Mouse (Mus musculus) heart, embryonic 15.5 days (tissue): ENCODE data around the gene Tgfbr3. TPM values are rescaled to one million over a fixed set of nuclear protein-coding genes. Genes with fewer than 3 reads are reported as not detected.
A peak's percentile ranks its signal among the peaks of the same experiment; 100 is the strongest.
"Not testable (repeated sequence)": the region's sequence is repeated elsewhere in the genome, so short reads cannot be mapped to it uniquely, and the experiment has no call there.

Experiments
- ATAC-seq: fragments of 200-750 bp; cut with Nextera tagmentation; replicated peaks from 2 replicates; pipeline ENCODE4 v1.8.0; 2017; ENCODE audit warnings: low read depth, moderate TSS enrichment; ENCODE audit not compliant: insufficient number of reproducible peaks, insufficient read depth, low FRiP score
- H3K27ac ChIP-seq: fragments of 300-500 bp; sonication (generic); 2 replicates; pipeline ENCODE4 v1.5.1; 2015; ENCODE audit warnings: mild to moderate bottlenecking, inconsistent platforms
- H3K27me3 ChIP-seq: fragments of 300-500 bp; sonication (generic); 2 replicates; pipeline ENCODE4 v1.6.1; 2015; ENCODE audit warnings: inconsistent platforms
- H3K36me3 ChIP-seq: fragments of 300-500 bp; sonication (generic); 2 replicates; pipeline ENCODE4 v1.6.1; 2015; ENCODE audit warnings: mild to moderate bottlenecking, inconsistent platforms
- H3K4me1 ChIP-seq: fragments of 300-500 bp; sonication (generic); replicated peaks from 2 replicates; pipeline ENCODE4 v1.6.1; 2015; ENCODE audit warnings: inconsistent platforms
- H3K4me2 ChIP-seq: fragments of 300-500 bp; sonication (generic); 2 replicates; pipeline ENCODE4 v1.6.1; 2015; ENCODE audit warnings: inconsistent platforms, mild to moderate bottlenecking, moderate library complexity
- H3K4me3 ChIP-seq: fragments of 300-500 bp; sonication (generic); 2 replicates; pipeline ENCODE4 v1.5.1; 2015; ENCODE audit warnings: mild to moderate bottlenecking, inconsistent platforms
- H3K9ac ChIP-seq: fragments of 300-500 bp; sonication (generic); 2 replicates; pipeline ENCODE4 v1.6.1; 2015; ENCODE audit warnings: mild to moderate bottlenecking, inconsistent platforms
- H3K9me3 ChIP-seq: fragments of 300-500 bp; sonication (generic); replicated peaks from 2 replicates; pipeline ENCODE4 v1.6.1; 2016; ENCODE audit warnings: inconsistent platforms
- WGBS: fragments of 180-500 bp; shearing (Covaris S2); methylation state at CpG from one replicate; pipeline ENCODE4 v1.1.7; 2015; ENCODE audit warnings: mixed read lengths; 5-methylcytosine and 5-hydroxymethylcytosine counted together
- polyA plus RNA-seq: library from polyadenylated mRNA; unstranded; fragments of >200 nt; fragmentation: Nextera tagmentation; extraction: Ambion mirVana; gene quantifications from 2 replicates; pipeline ENCODE4 v1.2.1, GENCODE M21; 2015

Gene Tgfbr3
- polyA plus RNA-seq, 1 experiment from 2014 or later = 16.8 TPM

- Histone ChIP-seq H3K27ac (no peak overlapping the region), H3K4me3 (no peak overlapping the region), H3K9ac (no peak overlapping the region), H3K9me3 (no peaks in the 10 kb centered on the region), H3K36me3 (no peaks in the 10 kb centered on the region; the same call in 1 of the 2 replicates), H3K27me3 (no peaks in the 10 kb centered on the region), H3K4me1 (peaks cover 35% of the 10 kb centered on the region), H3K4me2 (no peak overlapping the region)
- no peak for ATAC-seq
- 79% methylated on average over 3 of the region's 3 CpGs for WGBS
Observed at GRCm38 (mm10) chr5:107253395-107253794, 36.0 kb downstream of the Tgfbr3 start.

GRCm38 (mm10) chr5:107252435-107252834, 37.0 kb downstream of the Tgfbr3 start:
- Histone ChIP-seq H3K27ac (peak overlapping the region; percentile 81), H3K36me3 (no peaks in the 10 kb centered on the region; the same call in 1 of the 2 replicates), H3K9me3 (no peaks in the 10 kb centered on the region), H3K4me2 (no peak overlapping the region), H3K4me1 (peaks cover 35% of the 10 kb centered on the region), H3K27me3 (no peaks in the 10 kb centered on the region), H3K9ac (no peak overlapping the region), H3K4me3 (no peak overlapping the region)
- 0 out of 2 replicates have a peak, but pooled peaks have one; percentile 18 for ATAC-seq
- WGBS = 32% methylated on average over 1 of the region's 1 CpGs

GRCm38 (mm10) chr5:107251751-107252305, 37.6 kb downstream of the Tgfbr3 start:
- Histone ChIP-seq H3K4me1 (peaks cover 35% of the 10 kb centered on the region), H3K9ac (no peak overlapping the region), H3K4me3 (no peak overlapping the region), H3K27me3 (no peaks in the 10 kb centered on the region), H3K36me3 (no peaks in the 10 kb centered on the region; the same call in 1 of the 2 replicates), H3K4me2 (peak overlapping the region; percentile 26; the same call in 1 of the 2 replicates), H3K9me3 (no peaks in the 10 kb centered on the region), H3K27ac (peak overlapping the region; percentile 81)
- peak; percentile 73 for ATAC-seq
- 15% methylated on average over 3 of the region's 3 CpGs for WGBS

GRCm38 (mm10) chr5:107250548-107251272, 38.7 kb downstream of the Tgfbr3 start:
- Histone ChIP-seq H3K4me3 (peak overlapping the region; percentile 10; the same call in 1 of the 2 replicates), H3K27me3 (no peaks in the 10 kb centered on the region), H3K36me3 (no peaks in the 10 kb centered on the region; the same call in 1 of the 2 replicates), H3K27ac (peak overlapping the region; percentile 81), H3K9ac (no peak overlapping the region), H3K9me3 (no peaks in the 10 kb centered on the region), H3K4me2 (peak overlapping the region; percentile 26), H3K4me1 (peaks cover 35% of the 10 kb centered on the region)
- no peak for ATAC-seq
- 35% methylated on average over 19 of the region's 19 CpGs for WGBS

GRCm38 (mm10) chr5:107248732-107249131, 40.7 kb downstream of the Tgfbr3 start:
- Histone ChIP-seq H3K4me3 (no peak overlapping the region), H3K27me3 (no peaks in the 10 kb centered on the region), H3K4me2 (no peak overlapping the region), H3K4me1 (peaks cover 35% of the 10 kb centered on the region), H3K36me3 (no peaks in the 10 kb centered on the region), H3K9ac (no peak overlapping the region), H3K27ac (no peak overlapping the region), H3K9me3 (no peaks in the 10 kb centered on the region)
- 91% methylated on average over 6 of the region's 6 CpGs for WGBS
- no peak for ATAC-seq

- not testable (repeated sequence) for H3K4me2 ChIP-seq, H3K27ac ChIP-seq, H3K36me3 ChIP-seq, H3K4me3 ChIP-seq, ATAC-seq, H3K27me3 ChIP-seq, H3K9ac ChIP-seq, H3K9me3 ChIP-seq
- peaks cover 34% of the 10 kb centered on the region for H3K4me1 ChIP-seq
- 97% methylated on average over 11 of the region's 11 CpGs for WGBS
Observed at GRCm38 (mm10) chr5:107248302-107248701, 41.1 kb downstream of the Tgfbr3 start.

- ATAC-seq = no peak
- 76% methylated on average over 3 of the region's 3 CpGs for WGBS
- Histone ChIP-seq H3K9me3 (no peaks in the 10 kb centered on the region), H3K4me2 (no peak overlapping the region), H3K27me3 (no peaks in the 10 kb centered on the region), H3K4me1 (peaks cover 28% of the 10 kb centered on the region), H3K4me3 (no peak overlapping the region), H3K27ac (no peak overlapping the region), H3K9ac (no peak overlapping the region), H3K36me3 (no peaks in the 10 kb centered on the region)
Observed at GRCm38 (mm10) chr5:107247786-107248185, 41.6 kb downstream of the Tgfbr3 start.

- H3K27ac ChIP-seq = no peak overlapping the region
- no peaks in the 10 kb centered on the region for H3K27me3 ChIP-seq
- 82% methylated on average over 2 of the region's 2 CpGs for WGBS
- H3K9me3 ChIP-seq = no peaks in the 10 kb centered on the region
- peaks cover 10% of the 10 kb centered on the region for H3K4me1 ChIP-seq
- ATAC-seq = no peak
- H3K36me3 ChIP-seq = no peaks in the 10 kb centered on the region
- H3K4me2 ChIP-seq = no peak overlapping the region
- no peak overlapping the region for H3K4me3 ChIP-seq
- H3K9ac ChIP-seq = no peak overlapping the region
Observed at GRCm38 (mm10) chr5:107243445-107243844, 46.0 kb downstream of the Tgfbr3 start.

GRCm38 (mm10) chr5:107242993-107243392, 46.4 kb downstream of the Tgfbr3 start:
- Histone ChIP-seq H3K36me3 (no peaks in the 10 kb centered on the region), H3K27me3 (no peaks in the 10 kb centered on the region), H3K9ac (no peak overlapping the region), H3K4me1 (peaks cover 14% of the 10 kb centered on the region), H3K4me3 (no peak overlapping the region), H3K9me3 (no peaks in the 10 kb centered on the region), H3K27ac (no peak overlapping the region), H3K4me2 (no peak overlapping the region)
- no peak for ATAC-seq
- 65% methylated on average over 4 of the region's 4 CpGs for WGBS

- no peak overlapping the region for H3K9ac ChIP-seq
- H3K36me3 ChIP-seq = no peaks in the 10 kb centered on the region
- no peak overlapping the region for H3K4me3 ChIP-seq
- H3K27me3 ChIP-seq = no peaks in the 10 kb centered on the region
- no peaks in the 10 kb centered on the region for H3K9me3 ChIP-seq
- 58% methylated on average over 1 of the region's 1 CpGs for WGBS
- no peak overlapping the region for H3K4me2 ChIP-seq
- peaks cover 42% of the 10 kb centered on the region for H3K4me1 ChIP-seq
- H3K27ac ChIP-seq = no peak overlapping the region
- no peak for ATAC-seq
Observed at GRCm38 (mm10) chr5:107240276-107240675, 49.2 kb downstream of the Tgfbr3 start.

- Histone ChIP-seq H3K9me3 (no peaks in the 10 kb centered on the region), H3K36me3 (no peaks in the 10 kb centered on the region), H3K9ac (no peak overlapping the region), H3K27ac (peak overlapping the region; percentile 50), H3K4me1 (peaks cover 60% of the 10 kb centered on the region), H3K27me3 (no peaks in the 10 kb centered on the region), H3K4me2 (no peak overlapping the region), H3K4me3 (no peak overlapping the region)
- 52% methylated on average over 7 of the region's 7 CpGs for WGBS
- no peak for ATAC-seq
Observed at GRCm38 (mm10) chr5:107237971-107238426, 51.4 kb downstream of the Tgfbr3 start.
